Mouse (Mus musculus) liver, embryonic 14.5 days (tissue): ENCODE data around the gene Sema4d. TPM values are rescaled to one million over a fixed set of nuclear protein-coding genes. Genes with fewer than 3 reads are reported as not detected.
A peak's percentile ranks its signal among the peaks of the same experiment; 100 is the strongest.

Experiments
- ATAC-seq: fragments of 200-750 bp; cut with Nextera tagmentation; 2 replicates; pipeline ENCODE4 v1.8.0; 2017; ENCODE audit warnings: moderate number of reproducible peaks, mild to moderate bottlenecking, moderate library complexity; ENCODE audit not compliant: insufficient read depth
- DNase-seq, 3 experiments: peaks; one replicate each; pipeline ENCODE4 v3.0.0-alpha.2; 2012 to 2013; ENCODE audit warnings: low read depth in 3 of 3, low spot score in 3 of 3
- H3K27ac ChIP-seq: fragments of 300-500 bp; sonication (generic); 2 replicates; pipeline ENCODE4 v1.5.1; 2014; ENCODE audit warnings: moderate library complexity, mild to moderate bottlenecking, control low read depth, inconsistent platforms
- H3K27me3 ChIP-seq: fragments of 300-500 bp; sonication (generic); 2 replicates; pipeline ENCODE4 v1.6.1; 2014; ENCODE audit warnings: mild to moderate bottlenecking, low read length, moderate library complexity; ENCODE audit not compliant: control insufficient read depth, insufficient read depth
- H3K36me3 ChIP-seq: fragments of 300-500 bp; sonication (generic); replicated peaks from 2 replicates; pipeline ENCODE4 v1.6.1; 2014; ENCODE audit warnings: low read depth; ENCODE audit not compliant: control insufficient read depth, insufficient read depth
- H3K4me1 ChIP-seq, 2 experiments: fragments of 200-500 bp in 1 of 2; fragments of 300-500 bp in 1 of 2; sonication (generic) in 1 of 2; replicated peaks; 2 replicates each; pipeline ENCODE4 v1.6.1; 2012 to 2014; ENCODE audit warnings: antibody characterized with exemption in 1 of 2, inconsistent platforms in 1 of 2, low read length in 1 of 2; ENCODE audit not compliant: control insufficient read depth in 2 of 2, insufficient read depth in 2 of 2
- H3K4me2 ChIP-seq: fragments of 300-500 bp; sonication (generic); 2 replicates; pipeline ENCODE4 v1.6.1; 2014; ENCODE audit warnings: low read depth, mild to moderate bottlenecking, control low read depth, moderate library complexity
- H3K4me3 ChIP-seq, 2 experiments: fragments of 200-500 bp in 1 of 2; fragments of 300-500 bp in 1 of 2; sonication (generic) in 1 of 2; 2 replicates each; pipeline ENCODE4 v1.5.1; 2012 to 2014; ENCODE audit warnings: low read depth in 2 of 2, low read length in 2 of 2, mild to moderate bottlenecking in 2 of 2, control low read depth in 1 of 2, inconsistent platforms in 1 of 2, moderate library complexity in 1 of 2; ENCODE audit not compliant: insufficient read depth in 1 of 2
- H3K9ac ChIP-seq: fragments of 300-500 bp; sonication (generic); replicated peaks from 2 replicates; pipeline ENCODE4 v1.6.1; 2014; ENCODE audit warnings: mild to moderate bottlenecking, control low read depth, moderate library complexity
- H3K9me3 ChIP-seq: fragments of 300-500 bp; sonication (generic); 2 replicates; pipeline ENCODE4 v1.6.1; 2016; ENCODE audit warnings: low read length, mixed read lengths; ENCODE audit not compliant: control insufficient read depth
- CTCF ChIP-seq: IDR thresholded peaks from 2 replicates; pipeline ENCODE4 v1.5.1; 2016; ENCODE audit warnings: antibody characterized with exemption, low read depth, control low read depth
- EP300 ChIP-seq: IDR thresholded peaks from 2 replicates; pipeline ENCODE4 v1.6.1; 2016; ENCODE audit warnings: antibody characterized with exemption, low read depth
- WGBS: fragments of 180-500 bp; shearing (Covaris S2); extraction: QIAGEN DNeasy Blood & Tissue Kit; methylation state at CpG from one replicate; pipeline ENCODE4 v1.1.7; 2014; ENCODE audit not compliant: insufficient replicate concordance; 5-methylcytosine and 5-hydroxymethylcytosine counted together
- polyA plus RNA-seq, 2 experiments: library from polyadenylated mRNA; depleted of rRNA in 1 of 2; stranded (reverse) in 1 of 2; unstranded in 1 of 2; fragments of >200 nt; fragmentation: Nextera tagmentation in 1 of 2; extraction: Ambion mirVana in 1 of 2; gene quantifications; 2 replicates each; pipeline versions ENCODE4 v1.2.1 to v1.2.3; 2012 to 2014

Gene Sema4d
- polyA plus RNA-seq, 2 experiments: 4.6 to 4.7 TPM

DNA sequence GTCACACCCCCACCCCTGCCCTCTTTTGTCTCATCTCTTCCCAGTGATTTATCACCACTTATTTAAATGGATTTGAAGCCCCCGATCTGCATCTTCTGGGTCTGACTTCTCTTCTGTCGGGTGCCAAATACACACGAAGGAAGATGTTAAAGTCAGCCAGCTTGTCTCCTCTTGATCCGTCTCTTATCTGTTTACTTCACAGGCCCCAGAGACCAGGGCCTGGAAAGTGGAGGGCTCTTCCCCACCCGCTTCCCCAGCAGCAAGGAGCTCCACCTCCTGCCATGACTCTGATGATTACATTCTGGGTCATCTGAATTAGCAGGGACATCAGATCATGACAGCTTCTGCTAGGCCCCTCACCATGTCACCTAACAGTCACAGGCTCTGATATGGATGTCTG, 47.7 kb downstream of the Sema4d start:
- 13% methylated on average over 5 of the region's 5 CpGs for WGBS
- Histone ChIP-seq H3K4me3 (no peak overlapping the region), H3K27ac (peak overlapping the region; percentile 62), H3K9me3 (no peaks in the 10 kb centered on the region), H3K4me1 (peaks cover 56 to 77% of the 10 kb centered on the region in 2 experiments), H3K4me2 (peak overlapping the region; percentile 39), H3K27me3 (no peaks in the 10 kb centered on the region), H3K36me3 (no peaks in the 10 kb centered on the region), H3K9ac (peak overlapping the region; percentile 50)
- peak; percentile 55 for ATAC-seq
- TF ChIP-seq EP300 (no peak), CTCF (no peak)
- no peak for DNase-seq

DNA sequence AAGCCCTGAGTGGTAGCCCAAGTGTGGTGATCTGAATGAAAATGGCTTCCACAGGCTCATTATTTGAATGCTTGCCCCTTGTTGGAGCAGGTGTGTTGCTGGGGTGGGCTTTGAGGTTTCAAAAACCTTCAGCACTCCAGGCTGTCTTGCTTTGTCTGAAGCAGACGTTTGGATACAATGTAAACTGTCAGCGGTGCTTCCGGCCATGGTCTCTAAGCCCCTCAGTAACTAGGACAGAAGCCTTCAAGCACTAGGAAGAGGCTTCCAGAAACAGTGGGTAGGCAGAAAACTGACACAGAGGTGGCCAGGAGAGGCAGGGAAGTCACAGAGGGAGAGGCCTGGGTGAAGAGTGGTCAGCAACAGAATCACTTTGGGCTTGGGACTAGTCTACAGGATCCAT, 49.7 kb downstream of the Sema4d start:
- no peak overlapping the region for H3K4me2 ChIP-seq
- no peak for ATAC-seq
- no peak overlapping the region for H3K9ac ChIP-seq
- H3K36me3 ChIP-seq: no peaks in the 10 kb centered on the region
- peaks cover 62 to 88% of the 10 kb centered on the region in 2 experiments for H3K4me1 ChIP-seq
- TF ChIP-seq CTCF (no peak), EP300 (no peak)
- no peaks in the 10 kb centered on the region for H3K27me3 ChIP-seq
- H3K4me3 ChIP-seq: no peak overlapping the region
- DNase-seq: no peak
- H3K27ac ChIP-seq: no peak overlapping the region
- 73% methylated on average over 3 of the region's 3 CpGs for WGBS
- no peaks in the 10 kb centered on the region for H3K9me3 ChIP-seq

GRCm38 (mm10) chr13:51742551-51743052, 50.9 kb downstream of the Sema4d start:
- no peak for DNase-seq
- WGBS: 57% methylated on average over 10 of the region's 10 CpGs
- Histone ChIP-seq H3K4me1 (peaks cover 62 to 89% of the 10 kb centered on the region in 2 experiments), H3K4me3 (no peak overlapping the region), H3K9ac (no peak overlapping the region), H3K4me2 (no peak overlapping the region), H3K27me3 (no peaks in the 10 kb centered on the region), H3K36me3 (no peaks in the 10 kb centered on the region), H3K9me3 (no peaks in the 10 kb centered on the region), H3K27ac (no peak overlapping the region)
- TF ChIP-seq CTCF: no peak; the same call in 1 of the 2 replicates
- TF ChIP-seq EP300: no peak
- no peak for ATAC-seq

- TF ChIP-seq CTCF (no peak), EP300 (no peak)
- ATAC-seq (no peak), DNase-seq (no peak)
- Histone ChIP-seq H3K36me3 (no peaks in the 10 kb centered on the region), H3K9ac (no peak overlapping the region), H3K4me1 (peaks cover 63 to 88% of the 10 kb centered on the region in 2 experiments), H3K27me3 (no peaks in the 10 kb centered on the region), H3K27ac (no peak overlapping the region), H3K4me3 (no peak overlapping the region), H3K9me3 (no peaks in the 10 kb centered on the region), H3K4me2 (no peak overlapping the region)
- WGBS: 74% methylated on average over 5 of the region's 5 CpGs
These were observed 52.8 kb downstream of the Sema4d start for GRCm38 (mm10) chr13:51740776-51741175.

DNA sequence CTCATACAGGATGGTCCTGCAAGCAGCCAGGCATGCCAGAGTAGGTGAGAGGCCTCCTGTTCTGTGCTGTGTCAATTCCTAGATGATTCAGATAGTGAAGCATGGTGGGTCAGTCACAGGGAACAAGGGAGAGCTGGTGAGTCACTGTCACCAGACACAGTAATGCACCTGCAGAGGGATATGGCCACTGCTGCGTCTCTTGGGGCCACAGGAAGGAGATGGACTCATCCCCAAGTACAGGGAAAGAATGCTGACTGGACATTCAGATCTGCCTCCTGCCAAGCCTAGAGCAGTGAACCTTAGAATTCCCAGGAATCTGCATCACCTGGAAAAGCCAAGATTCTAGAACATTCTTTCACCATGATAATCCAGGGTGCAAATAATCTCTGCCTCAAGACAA, 53.8 kb downstream of the Sema4d start:
- DNase-seq: no peak
- Histone ChIP-seq H3K27me3 (no peaks in the 10 kb centered on the region), H3K9me3 (no peaks in the 10 kb centered on the region), H3K4me1 (peaks cover 59 to 84% of the 10 kb centered on the region in 2 experiments), H3K4me3 (no peak overlapping the region), H3K4me2 (no peak overlapping the region), H3K36me3 (no peaks in the 10 kb centered on the region), H3K27ac (no peak overlapping the region; the same call in 1 of the 2 replicates), H3K9ac (no peak overlapping the region)
- ATAC-seq: no peak
- no peak for TF ChIP-seq EP300
- no peak for TF ChIP-seq CTCF
- 68% methylated on average over 1 of the region's 1 CpGs for WGBS
